Mouse (Mus musculus) neutrophil, adult 65 days (primary cell): ENCODE results near the gene Serpina1b. TPM values are rescaled to one million over a fixed set of nuclear protein-coding genes. Genes with fewer than 3 reads are reported as not detected.

Source experiments
- total RNA-seq: library from RNA; stranded (reverse); gene quantifications from 2 replicates; pipeline ENCODE4 v1.2.4, GENCODE M21; 2023

Gene Serpina1b
- total RNA-seq, result 1.5 TPM in 1 of 2 replicates, not detected in the other

GRCm38 (mm10) chr12:103830273-103830672 lies at the start of gene Serpina1b:
TSS of gene Serpina1b (minus strand) at chr12:103830373.

DNA sequence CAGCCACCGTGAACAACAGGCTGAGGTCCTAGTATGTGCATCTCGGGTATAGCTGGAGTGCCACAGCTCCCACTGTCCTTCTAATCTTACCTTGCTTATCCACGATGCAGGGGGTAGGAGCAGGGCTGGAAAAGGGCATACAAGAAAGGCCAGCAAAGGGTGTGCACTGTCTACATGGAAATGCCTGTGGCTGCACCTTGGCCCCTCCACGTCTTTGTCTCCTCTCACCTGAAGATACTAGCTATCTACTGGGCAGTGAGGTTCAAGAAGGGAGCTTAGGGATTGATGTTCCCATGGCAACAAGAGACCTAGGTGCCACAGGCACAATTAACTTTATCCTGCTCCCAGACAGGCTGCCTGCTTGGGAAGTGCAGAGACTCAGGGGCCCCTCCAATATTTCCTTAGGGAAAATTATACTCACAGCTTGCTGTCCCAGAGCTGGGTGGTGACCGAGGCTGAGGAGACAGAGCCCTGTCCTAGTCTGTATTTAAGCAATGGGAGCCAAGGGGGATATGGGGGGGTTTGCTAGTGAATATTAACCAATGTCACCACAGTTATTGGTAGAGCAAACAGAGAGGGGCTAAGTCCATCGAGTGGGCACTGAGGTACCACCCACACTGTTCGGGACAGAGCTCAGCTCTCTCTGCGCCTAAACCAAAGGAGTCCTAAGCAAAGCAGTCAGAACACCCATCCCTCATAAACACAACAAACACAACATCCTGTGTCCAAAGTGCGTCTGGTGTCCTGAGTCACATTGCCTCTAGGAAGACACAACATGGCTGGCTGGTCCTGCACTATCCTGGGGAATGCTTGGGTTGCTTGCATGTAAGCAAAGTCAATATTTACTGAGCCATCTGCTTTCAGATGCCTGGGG lies 33.2 kb upstream of the Serpina1b start, which contains the start of gene Serpina1a:
TSS of gene Serpina1a (minus strand) at position 462 of the 874 bp plus-strand sequence.

GRCm38 (mm10) chr12:103773246-103773851 lies 56.8 kb downstream of the Serpina1b start, which contains the start of gene Serpina1d:
TSS of gene Serpina1d (minus strand) at chr12:103773592.

DNA sequence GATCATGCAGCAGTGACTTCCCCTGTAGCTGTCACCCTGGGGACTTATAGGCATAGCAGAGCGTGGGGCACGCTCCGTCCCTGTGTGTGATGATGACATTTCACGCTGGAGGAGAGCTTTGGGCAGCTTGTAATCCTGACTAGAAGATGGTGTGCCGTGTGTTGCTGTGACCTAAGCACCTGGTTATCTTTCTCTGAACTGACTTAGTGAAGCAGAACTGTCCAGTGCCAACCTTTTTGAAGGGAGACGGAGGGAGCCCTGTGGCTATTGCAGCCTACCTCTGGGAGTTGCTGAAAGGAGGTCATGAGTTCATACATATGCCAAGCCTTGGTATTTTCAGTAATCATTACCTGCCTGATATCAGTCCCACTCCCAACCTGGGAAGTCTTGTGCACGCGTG lies 134.7 kb downstream of the Serpina1b start, which contains the start of gene Serpina1f:
TSS of gene Serpina1f (minus strand) at position 101 of the 400 bp plus-strand sequence.

Other genes starting within 250 kb of the Serpina1b start
- 0.13 TPM in 1 of 2 replicates, not detected in the other for gene Serpina10, start 198.9 kb downstream of the Serpina1b start, total RNA-seq
- not detected in 2 replicates for gene Serpina6, start 173.2 kb downstream of the Serpina1b start, total RNA-seq
- not detected in 2 replicates for gene Serpina16, start 154.2 kb downstream of the Serpina1b start, total RNA-seq
- gene Serpina1f, start 134.8 kb downstream of the Serpina1b start, total RNA-seq, result not detected in 2 replicates
- 0.48 TPM in 1 of 2 replicates, not detected in the other for gene Serpina1d, start 56.8 kb downstream of the Serpina1b start, total RNA-seq
- 0.57 TPM in 1 of 2 replicates, not detected in the other for gene Serpina1a, start 33.2 kb upstream of the Serpina1b start, total RNA-seq
- gene Serpina1c, start 74.5 kb upstream of the Serpina1b start, total RNA-seq, result 0.34 and 0.35 TPM in 2 replicates
- gene Serpina1e, start 128.6 kb upstream of the Serpina1b start, total RNA-seq, result 0.45 TPM in 1 of 2 replicates, not detected in the other
- not detected in 2 replicates for gene Serpina11, start 159.6 kb upstream of the Serpina1b start, total RNA-seq
- gene Serpina9, start 183.4 kb upstream of the Serpina1b start, total RNA-seq, result not detected in 2 replicates
- gene Serpina12, start 214.1 kb upstream of the Serpina1b start, total RNA-seq, result not detected in 2 replicates